Mouse (Mus musculus): ENCODE results near the gene Cacul1.

GRCm38 (mm10) chr19:60580582-60581339, at the start of gene Cacul1:
- TF ChIP-seq CTCF (IDR thresholded peaks at IDR 0.05; ENCODE audit: insufficient read depth, low read depth, low read length) = no peak
- peak; percentile 73 for TF ChIP-seq POLR2A (IDR thresholded peaks at IDR 0.05; ENCODE audit: insufficient read depth, low read depth, low read length)

Measured in olfactory bulb, adult 2 months (tissue).